In genomic region chr4:62514995-62515394, GRCm38 (mm10) we compare ENCODE assay signal across 11 mouse cellular contexts. TPM values are rescaled to one million over a fixed set of nuclear protein-coding genes. Genes with fewer than 3 reads are reported as not detected.
A peak's percentile ranks its signal among the peaks of the same experiment; 100 is the strongest.
DNase-seq lines count a peak whose midpoint lies in the region; ATAC-seq and TF ChIP-seq lines count a peak whose summit lies in the region.
"Had no signal": no experiment of that assay in that cellular context is flagged by ENCODE, and none has a peak within 500 bp of the region (broad histone marks: within the 10 kb centered on the region; RNA-seq: fewer than 3 reads in every experiment).

No protein-coding gene starts in this region.

- H3K4me2 ChIP-seq in forebrain, embryonic 12.5 days, result no peak overlapping the region
- peak overlapping the region; percentile 57; the same call in 1 of the 2 replicates for H3K4me2 ChIP-seq in intestine, embryonic 15.5 days (replicated peaks)
- no peak overlapping the region for H3K4me2 ChIP-seq in intestine, postnatal 0 days (replicated peaks; ENCODE audit: low read depth)
- H3K4me2 ChIP-seq in stomach, postnatal 0 days (replicated peaks; ENCODE audit: low read depth), result no peak overlapping the region
- H3K4me2 ChIP-seq: neural tube, embryonic 13.5 days had no signal

- TF ChIP-seq CTCF in intestine, postnatal 0 days (IDR thresholded peaks at IDR 0.05; ENCODE audit: low read depth), result no peak
- no peak for TF ChIP-seq CTCF in spleen, adult 2 months (IDR thresholded peaks at IDR 0.05; ENCODE audit: extremely low read depth, insufficient read depth, insufficient read length, insufficient replicate concordance)
- TF ChIP-seq CTCF in stomach, postnatal 0 days (IDR thresholded peaks at IDR 0.05; ENCODE audit: low read depth), result no peak

- no peaks in the 10 kb centered on the region for H3K9me3 ChIP-seq in forebrain, embryonic 10.5 days
- H3K9me3 ChIP-seq in forebrain, embryonic 12.5 days, result no peaks in the 10 kb centered on the region
- no peaks in the 10 kb centered on the region for H3K9me3 ChIP-seq in intestine, embryonic 15.5 days
- H3K9me3 ChIP-seq in intestine, postnatal 0 days (ENCODE audit: control insufficient read depth), result no peaks in the 10 kb centered on the region
- no peaks in the 10 kb centered on the region for H3K9me3 ChIP-seq in stomach, postnatal 0 days (ENCODE audit: control insufficient read depth, low read length)
- H3K9me3 ChIP-seq: neural tube, embryonic 13.5 days had no signal

- 93% methylated on average over 7 of the region's 7 CpGs for WGBS in forebrain, embryonic 10.5 days
- WGBS in forebrain, embryonic 12.5 days, result 89% methylated on average over 7 of the region's 7 CpGs
- WGBS in intestine, embryonic 15.5 days, result 77% methylated on average over 7 of the region's 7 CpGs
- 71% methylated on average over 7 of the region's 7 CpGs for WGBS in intestine, postnatal 0 days
- 82% methylated on average over 7 of the region's 7 CpGs for WGBS in spleen, adult 2 months
- WGBS in stomach, postnatal 0 days, result 51% methylated on average over 7 of the region's 7 CpGs

- H3K4me3 ChIP-seq in forebrain, embryonic 10.5 days, result peak overlapping the region; percentile 34; the same call in 1 of the 2 replicates
- H3K4me3 ChIP-seq in forebrain, embryonic 12.5 days (replicated peaks), result no peak overlapping the region
- H3K4me3 ChIP-seq in intestine, embryonic 15.5 days (replicated peaks), result no peak overlapping the region
- no peak overlapping the region for H3K4me3 ChIP-seq in intestine, postnatal 0 days (ENCODE audit: low read depth, low read length)
- peak overlapping the region; percentile 18; the same call in 1 of the 2 replicates for H3K4me3 ChIP-seq in spleen, adult 2 months (ENCODE audit: extremely low read depth, insufficient read depth, insufficient read length)
- no peak overlapping the region for H3K4me3 ChIP-seq in stomach, postnatal 0 days (ENCODE audit: low read depth, low read length)
- H3K4me3 ChIP-seq: neural tube, embryonic 13.5 days had no signal

- no peak for DNase-seq in forebrain, embryonic 10.5 days (ENCODE audit: extremely low spot score, low spot score)
- DNase-seq in spleen, adult 2 months (ENCODE audit: low read depth in 1 of 2, low spot score in 2 of 2), result no peak
- DNase-seq in spleen, adult 12 weeks (ENCODE audit: low spot score), result no peak
- no peak for DNase-seq in stomach, postnatal 0 days (ENCODE audit: low spot score)
- no peak for DNase-seq in left cerebral cortex, postnatal 4 days
- DNase-seq: lung, adult 2 months had no signal

- H3K27me3 ChIP-seq in forebrain, embryonic 10.5 days (ENCODE audit: poor library complexity, severe bottlenecking), result no peaks in the 10 kb centered on the region
- H3K27me3 ChIP-seq in forebrain, embryonic 12.5 days, result no peaks in the 10 kb centered on the region
- no peaks in the 10 kb centered on the region for H3K27me3 ChIP-seq in intestine, embryonic 15.5 days (replicated peaks)
- H3K27me3 ChIP-seq in intestine, postnatal 0 days (replicated peaks; ENCODE audit: control insufficient read depth, insufficient read depth, low read length), result no peaks in the 10 kb centered on the region
- H3K27me3 ChIP-seq in spleen, adult 2 months (ENCODE audit: control insufficient read depth, insufficient read depth, low read length), result no peaks in the 10 kb centered on the region
- H3K27me3 ChIP-seq in stomach, postnatal 0 days (ENCODE audit: control insufficient read depth, insufficient read depth, low read length), result no peaks in the 10 kb centered on the region
- H3K27me3 ChIP-seq: neural tube, embryonic 13.5 days had no signal

- H3K9ac ChIP-seq in forebrain, embryonic 12.5 days, result no peak overlapping the region
- H3K9ac ChIP-seq in intestine, embryonic 15.5 days, result no peak overlapping the region
- H3K9ac ChIP-seq in intestine, postnatal 0 days (ENCODE audit: low read depth, low read length), result no peak overlapping the region
- H3K9ac ChIP-seq in stomach, postnatal 0 days (ENCODE audit: low read length), result 0 out of 2 replicates have a peak overlapping the region, but pooled peaks have one; percentile 3

- intact Hi-C loops in left cerebral cortex, postnatal 4 days (cut with DNase I), result no loop called here

- peaks cover 46% of the 10 kb centered on the region for H3K4me1 ChIP-seq in forebrain, embryonic 10.5 days
- peaks cover 20% of the 10 kb centered on the region for H3K4me1 ChIP-seq in forebrain, embryonic 12.5 days
- peaks cover 35% of the 10 kb centered on the region for H3K4me1 ChIP-seq in intestine, embryonic 15.5 days (replicated peaks)
- H3K4me1 ChIP-seq in intestine, postnatal 0 days (replicated peaks; ENCODE audit: control insufficient read depth, insufficient read depth, low read length), result peaks cover 11% of the 10 kb centered on the region
- peaks cover 9% of the 10 kb centered on the region; the same call in 1 of the 2 replicates for H3K4me1 ChIP-seq in spleen, adult 2 months (ENCODE audit: control insufficient read depth, insufficient read depth, insufficient read length)
- H3K4me1 ChIP-seq in stomach, postnatal 0 days (replicated peaks; ENCODE audit: control insufficient read depth, insufficient read depth), result peaks cover 6% of the 10 kb centered on the region

- TF ChIP-seq POLR2A in spleen, adult 2 months (IDR thresholded peaks at IDR 0.05; ENCODE audit: low read depth, low read length), result no peak

- peak overlapping the region; percentile 72; the same call in 1 of the 2 replicates for H3K27ac ChIP-seq in forebrain, embryonic 10.5 days
- H3K27ac ChIP-seq in forebrain, embryonic 12.5 days, result no peak overlapping the region
- H3K27ac ChIP-seq in intestine, embryonic 15.5 days, result peak overlapping the region; percentile 62; the same call in 1 of the 2 replicates
- H3K27ac ChIP-seq in intestine, postnatal 0 days (ENCODE audit: low read depth, low read length), result no peak overlapping the region
- H3K27ac ChIP-seq in spleen, adult 2 months (ENCODE audit: insufficient read depth, low read length), result peak overlapping the region; percentile 37; the same call in 1 of the 2 replicates
- peak overlapping the region; percentile 91; the same call in 1 of the 2 replicates for H3K27ac ChIP-seq in stomach, postnatal 0 days (replicated peaks)

- no peak for ATAC-seq in forebrain, embryonic 12.5 days (ENCODE audit: low FRiP score)
- ATAC-seq in intestine, embryonic 15.5 days, result no peak
- ATAC-seq in intestine, postnatal 0 days, result no peak
- no peak for ATAC-seq in stomach, postnatal 0 days (ENCODE audit: low FRiP score, low TSS enrichment)
- ATAC-seq: midbrain, embryonic 16.5 days had no signal

- TF ChIP-seq EP300 in stomach, postnatal 0 days (optimal IDR thresholded peaks at IDR 0.05), result no peak

- peaks cover 42% of the 10 kb centered on the region for H3K36me3 ChIP-seq in forebrain, embryonic 10.5 days (replicated peaks)
- H3K36me3 ChIP-seq in forebrain, embryonic 12.5 days (replicated peaks), result peaks cover 38% of the 10 kb centered on the region
- peaks cover 24% of the 10 kb centered on the region for H3K36me3 ChIP-seq in intestine, embryonic 15.5 days
- peaks cover 43% of the 10 kb centered on the region for H3K36me3 ChIP-seq in intestine, postnatal 0 days (ENCODE audit: control insufficient read depth, insufficient read depth)
- H3K36me3 ChIP-seq in spleen, adult 2 months (ENCODE audit: control insufficient read depth, insufficient read depth, low read length), result peaks cover 29% of the 10 kb centered on the region
- H3K36me3 ChIP-seq in stomach, postnatal 0 days (ENCODE audit: control insufficient read depth, insufficient read depth, low read length), result peaks cover 19% of the 10 kb centered on the region

RNA-seq across cellular contexts. Expression of gene Alad, which starts 4.7 kb away (rescaled TPM):
- polyA plus RNA-seq in forebrain, embryonic 10.5 days (2016; fragmentation: Nextera tagmentation; extraction: Ambion mirVana), result 125 and 127 TPM in 2 replicates
- 67.5 and 74.1 TPM in 2 replicates for polyA plus RNA-seq in forebrain, embryonic 12.5 days (2016; fragmentation: Nextera tagmentation; extraction: Ambion mirVana)
- polyA plus RNA-seq in intestine, embryonic 15.5 days (2015; fragmentation: Nextera tagmentation; extraction: Ambion mirVana), result 156 and 161 TPM in 2 replicates
- 156 and 168 TPM in 2 replicates for polyA plus RNA-seq in intestine, postnatal 0 days (2015; fragmentation: Nextera tagmentation; extraction: Ambion mirVana)
- polyA plus RNA-seq in spleen, adult 2 months (2012; rRNA removed), result 128 and 180 TPM in 2 replicates
- 161 and 178 TPM in 2 replicates for polyA plus RNA-seq in stomach, postnatal 0 days (2015; fragmentation: Nextera tagmentation; extraction: Ambion mirVana)
- 10 to 100 TPM; 35.3 to 36.8 TPM for total RNA-seq in left cerebral cortex, postnatal 4 days (2021)

RNA-seq across cellular contexts. Expression of gene Pole3, which starts 9.9 kb away (rescaled TPM):
- polyA plus RNA-seq in forebrain, embryonic 10.5 days (2016; fragmentation: Nextera tagmentation; extraction: Ambion mirVana), result 145 and 147 TPM in 2 replicates
- 113 and 115 TPM in 2 replicates for polyA plus RNA-seq in forebrain, embryonic 12.5 days (2016; fragmentation: Nextera tagmentation; extraction: Ambion mirVana)
- 70.5 and 71.5 TPM in 2 replicates for polyA plus RNA-seq in intestine, embryonic 15.5 days (2015; fragmentation: Nextera tagmentation; extraction: Ambion mirVana)
- polyA plus RNA-seq in intestine, postnatal 0 days (2015; fragmentation: Nextera tagmentation; extraction: Ambion mirVana), result 38.0 TPM in 2 replicates
- polyA plus RNA-seq in spleen, adult 2 months (2012; rRNA removed), result 6.1 and 8.4 TPM in 2 replicates
- polyA plus RNA-seq in stomach, postnatal 0 days (2015; fragmentation: Nextera tagmentation; extraction: Ambion mirVana), result 52.4 and 55.5 TPM in 2 replicates
- total RNA-seq in left cerebral cortex, postnatal 4 days (2021), result 10 to 100 TPM; 32.4 to 36.6 TPM

RNA-seq across cellular contexts. Expression of gene 4933430I17Rik, which starts 10.2 kb away (rescaled TPM):
- 1.3 and 1.5 TPM in 2 replicates for polyA plus RNA-seq in forebrain, embryonic 10.5 days (2016; fragmentation: Nextera tagmentation; extraction: Ambion mirVana)
- polyA plus RNA-seq in forebrain, embryonic 12.5 days (2016; fragmentation: Nextera tagmentation; extraction: Ambion mirVana), result 1.4 TPM in 2 replicates
- polyA plus RNA-seq in intestine, embryonic 15.5 days (2015; fragmentation: Nextera tagmentation; extraction: Ambion mirVana), result 0.15 and 0.43 TPM in 2 replicates
- 0.27 TPM in 1 of 2 replicates, not detected in the other for polyA plus RNA-seq in intestine, postnatal 0 days (2015; fragmentation: Nextera tagmentation; extraction: Ambion mirVana)
- polyA plus RNA-seq in spleen, adult 2 months (2012; rRNA removed), result 0.11 TPM in 1 of 2 replicates, not detected in the other
- polyA plus RNA-seq in stomach, postnatal 0 days (2015; fragmentation: Nextera tagmentation; extraction: Ambion mirVana), result 0.18 and 0.35 TPM in 2 replicates
- under 1 TPM; 0.44 to 0.90 TPM for total RNA-seq in left cerebral cortex, postnatal 4 days (2021)

RNA-seq across cellular contexts. Expression of gene Hdhd3, which starts 11.7 kb away (rescaled TPM):
- 10.3 and 11.2 TPM in 2 replicates for polyA plus RNA-seq in forebrain, embryonic 10.5 days (2016; fragmentation: Nextera tagmentation; extraction: Ambion mirVana)
- 7.7 and 9.5 TPM in 2 replicates for polyA plus RNA-seq in forebrain, embryonic 12.5 days (2016; fragmentation: Nextera tagmentation; extraction: Ambion mirVana)
- polyA plus RNA-seq in intestine, embryonic 15.5 days (2015; fragmentation: Nextera tagmentation; extraction: Ambion mirVana), result 61.6 and 76.4 TPM in 2 replicates
- polyA plus RNA-seq in intestine, postnatal 0 days (2015; fragmentation: Nextera tagmentation; extraction: Ambion mirVana), result 125 and 145 TPM in 2 replicates
- 1.9 and 2.3 TPM in 2 replicates for polyA plus RNA-seq in spleen, adult 2 months (2012; rRNA removed)
- polyA plus RNA-seq in stomach, postnatal 0 days (2015; fragmentation: Nextera tagmentation; extraction: Ambion mirVana), result 23.5 and 26.0 TPM in 2 replicates
- 1 to 10 TPM; 5.7 to 6.6 TPM for total RNA-seq in left cerebral cortex, postnatal 4 days (2021)

RNA-seq across cellular contexts. Expression of gene Bspry, which starts 35.1 kb away (rescaled TPM):
- polyA plus RNA-seq in forebrain, embryonic 10.5 days (2016; fragmentation: Nextera tagmentation; extraction: Ambion mirVana), result 1.1 and 1.4 TPM in 2 replicates
- polyA plus RNA-seq in forebrain, embryonic 12.5 days (2016; fragmentation: Nextera tagmentation; extraction: Ambion mirVana), result 0.92 and 1.3 TPM in 2 replicates
- 31.7 and 33.2 TPM in 2 replicates for polyA plus RNA-seq in intestine, embryonic 15.5 days (2015; fragmentation: Nextera tagmentation; extraction: Ambion mirVana)
- polyA plus RNA-seq in intestine, postnatal 0 days (2015; fragmentation: Nextera tagmentation; extraction: Ambion mirVana), result 14.7 and 20.5 TPM in 2 replicates
- polyA plus RNA-seq in spleen, adult 2 months (2012; rRNA removed), result 2.1 and 3.2 TPM in 2 replicates
- 32.5 and 38.1 TPM in 2 replicates for polyA plus RNA-seq in stomach, postnatal 0 days (2015; fragmentation: Nextera tagmentation; extraction: Ambion mirVana)
- under 1 TPM; 0.36 TPM for total RNA-seq in left cerebral cortex, postnatal 4 days (2021)

Comparison
In these comparisons a context has a peak if more than half of its experiments do, and no peak if none do; other contexts are left out.
1. H3K27ac ChIP-seq: peak in forebrain, embryonic 10.5 days (single experiment), intestine, embryonic 15.5 days (single experiment), spleen, adult 2 months (single experiment) and stomach, postnatal 0 days (single experiment); none in forebrain, embryonic 12.5 days (single experiment) and intestine, postnatal 0 days (single experiment).
2. H3K4me3 ChIP-seq: peak in forebrain, embryonic 10.5 days (single experiment) and spleen, adult 2 months (single experiment); none in forebrain, embryonic 12.5 days (single experiment), intestine, embryonic 15.5 days (single experiment), intestine, postnatal 0 days (single experiment) and stomach, postnatal 0 days (single experiment).